Mouse (Mus musculus) intestine, embryonic 14.5 days (tissue): ENCODE data around the gene Cul4a. TPM values are rescaled to one million over a fixed set of nuclear protein-coding genes. Genes with fewer than 3 reads are reported as not detected.

Source experiments
- ATAC-seq: fragments of 200-750 bp; cut with Nextera tagmentation; replicated peaks from 2 replicates; pipeline ENCODE4 v1.8.0; 2017; ENCODE audit warnings: low read depth, moderate number of reproducible peaks, moderate TSS enrichment, moderate library complexity; ENCODE audit not compliant: low FRiP score, low TSS enrichment
- DNase-seq: peaks from one replicate; pipeline ENCODE4 v3.0.0-alpha.2; 2018; ENCODE audit warnings: low spot score
- H3K27ac ChIP-seq: fragments of 300-500 bp; sonication (generic); 2 replicates; pipeline ENCODE4 v1.5.1; 2014; ENCODE audit warnings: low read depth, mild to moderate bottlenecking, control low read depth
- H3K27me3 ChIP-seq: fragments of 300-500 bp; sonication (generic); replicated peaks from 2 replicates; pipeline ENCODE4 v1.6.1; 2014; ENCODE audit warnings: low read length, control low read depth; ENCODE audit not compliant: control insufficient read depth, insufficient read depth
- H3K36me3 ChIP-seq: fragments of 300-500 bp; sonication (generic); 2 replicates; pipeline ENCODE4 v1.6.1; 2014; ENCODE audit warnings: low read length, control low read depth; ENCODE audit not compliant: control insufficient read depth, insufficient read depth
- H3K4me1 ChIP-seq: fragments of 300-500 bp; sonication (generic); replicated peaks from 2 replicates; pipeline ENCODE4 v1.6.1; 2014; ENCODE audit warnings: low read length, control low read depth, mixed read lengths; ENCODE audit not compliant: control insufficient read depth, insufficient read depth
- H3K4me2 ChIP-seq: fragments of 300-500 bp; sonication (generic); 2 replicates; pipeline ENCODE4 v1.6.1; 2014; ENCODE audit warnings: low read length
- H3K4me3 ChIP-seq: fragments of 300-500 bp; sonication (generic); 2 replicates; pipeline ENCODE4 v1.5.1; 2014; ENCODE audit warnings: low read depth, low read length, control low read depth, mixed read lengths
- H3K9ac ChIP-seq: fragments of 300-500 bp; sonication (generic); 2 replicates; pipeline ENCODE4 v1.6.1; 2014; ENCODE audit warnings: mild to moderate bottlenecking, low read length
- H3K9me3 ChIP-seq: fragments of 300-500 bp; sonication (generic); 2 replicates; pipeline ENCODE4 v1.6.1; 2016; ENCODE audit warnings: low read length, control low read depth; ENCODE audit not compliant: control insufficient read depth
- WGBS: fragments of 180-500 bp; shearing (Covaris S2); extraction: QIAGEN DNeasy Blood & Tissue Kit; methylation state at CpG from one replicate; pipeline ENCODE4 v1.1.7; 2014; 5-methylcytosine and 5-hydroxymethylcytosine counted together
- polyA plus RNA-seq: library from polyadenylated mRNA; unstranded; fragments of >200 nt; fragmentation: Nextera tagmentation; extraction: Ambion mirVana; gene quantifications from 2 replicates; pipeline ENCODE4 v1.2.1, GENCODE M21; 2014

Cul4a gene
- polyA plus RNA-seq, 1 experiment from 2014 or later: 93.1 TPM

DNA sequence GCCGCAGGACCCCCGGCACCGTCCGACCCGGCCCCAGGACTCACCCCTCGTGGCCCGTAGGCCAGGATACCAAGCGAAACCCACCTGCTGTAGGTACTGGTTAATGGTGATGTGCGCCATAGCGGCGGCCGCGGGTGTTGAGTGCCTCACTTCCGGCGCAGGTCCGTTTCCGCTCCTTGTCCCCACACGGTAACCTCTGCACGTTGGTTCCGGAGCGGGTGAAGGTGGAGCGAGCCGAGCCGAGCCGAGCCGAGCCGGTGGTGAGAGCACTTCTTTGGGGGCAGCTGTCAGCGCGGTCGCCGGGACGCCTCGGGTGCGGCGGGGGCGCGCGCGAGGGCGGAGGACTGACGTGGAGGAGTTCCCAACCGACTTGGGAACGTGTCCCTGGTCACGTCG is 732 bp upstream of the Cul4a start:
- Histone ChIP-seq H3K36me3 (peaks cover 15% of the 10 kb centered on the region), H3K4me2 (peak overlapping the region; percentile 96), H3K9ac (peak overlapping the region; percentile 64), H3K4me3 (peak overlapping the region; percentile 66), H3K9me3 (no peaks in the 10 kb centered on the region), H3K27me3 (no peaks in the 10 kb centered on the region), H3K4me1 (peaks cover 23% of the 10 kb centered on the region), H3K27ac (peak overlapping the region; percentile 90)
- ATAC-seq (peak; percentile 87), DNase-seq (peak; percentile 97)
- WGBS: 0% methylated on average over 45 of the region's 45 CpGs

GRCm38 (mm10) chr8:13105908-13106551 is 609 bp downstream of the Cul4a start:
- Histone ChIP-seq H3K4me2 (peak overlapping the region; percentile 91), H3K4me1 (peaks cover 23% of the 10 kb centered on the region), H3K27me3 (no peaks in the 10 kb centered on the region), H3K4me3 (peak overlapping the region; percentile 66), H3K9me3 (no peaks in the 10 kb centered on the region), H3K9ac (peak overlapping the region; percentile 92), H3K27ac (peak overlapping the region; percentile 72), H3K36me3 (peaks cover 9% of the 10 kb centered on the region; the same call in 1 of the 2 replicates)
- ATAC-seq (peak; percentile 54), DNase-seq (peak; percentile 86)
- WGBS: 0% methylated on average over 56 of the region's 63 CpGs

DNA sequence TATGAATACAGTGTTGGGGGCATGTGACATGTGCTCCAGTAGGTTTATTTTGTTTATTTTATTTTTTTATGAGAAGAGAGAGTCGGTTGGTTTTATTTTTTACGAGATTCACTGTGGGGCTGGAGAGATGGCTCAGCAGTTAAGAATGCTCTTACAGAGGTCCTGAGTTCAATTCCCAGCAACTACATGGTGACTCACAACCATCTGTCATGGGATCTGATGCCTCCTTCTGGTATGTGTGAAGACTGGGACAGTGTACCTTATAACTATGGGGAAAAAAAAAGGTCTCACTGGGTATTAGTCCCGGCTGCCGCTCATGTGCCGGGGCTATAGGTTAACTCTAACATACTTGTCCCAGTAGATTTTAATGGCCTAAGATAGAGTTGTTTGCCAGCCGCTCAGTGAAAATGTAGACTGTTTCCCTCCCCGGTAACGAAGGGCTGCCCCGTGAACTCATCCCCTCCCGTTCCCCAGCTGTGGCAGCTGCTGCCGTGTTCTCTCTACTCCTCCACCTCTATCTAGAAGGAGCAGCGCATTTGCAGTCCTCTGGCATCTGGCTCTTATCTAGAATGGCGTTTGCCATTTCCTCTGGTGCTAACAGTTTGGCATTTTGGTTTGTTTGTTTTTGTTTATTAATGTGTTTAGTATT is 2.7 kb downstream of the Cul4a start:
- Histone ChIP-seq H3K4me1 (peaks cover 23% of the 10 kb centered on the region), H3K27ac (no peak overlapping the region), H3K4me3 (no peak overlapping the region), H3K27me3 (no peaks in the 10 kb centered on the region), H3K36me3 (peaks cover 6% of the 10 kb centered on the region; the same call in 1 of the 2 replicates), H3K4me2 (no peak overlapping the region), H3K9ac (no peak overlapping the region), H3K9me3 (no peaks in the 10 kb centered on the region)
- ATAC-seq: no peak
- no peak for DNase-seq
- WGBS: 82% methylated on average over 13 of the region's 13 CpGs

- no peak for DNase-seq
- Histone ChIP-seq H3K4me3 (no peak overlapping the region), H3K27ac (no peak overlapping the region), H3K36me3 (peaks cover 9% of the 10 kb centered on the region), H3K9me3 (no peaks in the 10 kb centered on the region), H3K27me3 (no peaks in the 10 kb centered on the region), H3K4me1 (peaks cover 17% of the 10 kb centered on the region), H3K9ac (no peak overlapping the region), H3K4me2 (no peak overlapping the region)
- no peak for ATAC-seq
- whole genome bisulfite sequencing: 91% methylated on average over 8 of the region's 8 CpGs
Measured at GRCm38 (mm10) chr8:13108967-13109366, 3.5 kb downstream of the Cul4a start.

DNA sequence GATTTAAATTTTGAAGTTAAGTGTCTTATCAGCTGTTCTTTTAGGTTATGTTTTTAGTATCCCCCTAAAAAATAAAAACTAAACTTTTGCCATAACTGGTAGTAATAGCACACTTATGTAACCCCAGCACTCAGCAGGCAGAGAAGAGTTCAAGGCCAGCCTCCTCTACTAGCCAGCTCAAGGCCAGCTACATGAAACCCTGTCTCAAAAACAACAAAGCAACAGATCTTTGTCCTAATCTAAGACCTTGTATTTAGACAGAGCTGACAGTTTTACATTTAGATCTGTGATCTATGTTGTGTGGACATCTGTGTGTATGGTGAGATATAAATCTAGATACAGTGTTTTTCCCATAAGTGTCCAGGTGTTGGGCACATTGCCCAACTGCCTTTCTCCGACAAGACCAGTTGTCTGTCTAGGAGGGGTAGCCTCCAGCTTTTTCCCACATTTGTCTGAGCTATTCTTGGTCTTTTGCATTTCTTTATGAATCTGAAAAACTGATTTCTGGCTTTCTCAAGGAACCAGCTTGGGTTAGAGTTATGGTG is 4.1 kb downstream of the Cul4a start:
- Histone ChIP-seq H3K9me3 (no peaks in the 10 kb centered on the region), H3K36me3 (peaks cover 9% of the 10 kb centered on the region), H3K4me2 (no peak overlapping the region), H3K27ac (no peak overlapping the region), H3K9ac (no peak overlapping the region), H3K4me3 (no peak overlapping the region), H3K27me3 (no peaks in the 10 kb centered on the region), H3K4me1 (peaks cover 16% of the 10 kb centered on the region)
- ATAC-seq (no peak), DNase-seq (no peak)
- 45% methylated on average over 1 of the region's 1 CpGs for WGBS

- 86% methylated on average over 11 of the region's 11 CpGs for WGBS
- no peak for DNase-seq
Measured at GRCm38 (mm10) chr8:13111917-13112316, 6.5 kb downstream of the Cul4a start.

DNA sequence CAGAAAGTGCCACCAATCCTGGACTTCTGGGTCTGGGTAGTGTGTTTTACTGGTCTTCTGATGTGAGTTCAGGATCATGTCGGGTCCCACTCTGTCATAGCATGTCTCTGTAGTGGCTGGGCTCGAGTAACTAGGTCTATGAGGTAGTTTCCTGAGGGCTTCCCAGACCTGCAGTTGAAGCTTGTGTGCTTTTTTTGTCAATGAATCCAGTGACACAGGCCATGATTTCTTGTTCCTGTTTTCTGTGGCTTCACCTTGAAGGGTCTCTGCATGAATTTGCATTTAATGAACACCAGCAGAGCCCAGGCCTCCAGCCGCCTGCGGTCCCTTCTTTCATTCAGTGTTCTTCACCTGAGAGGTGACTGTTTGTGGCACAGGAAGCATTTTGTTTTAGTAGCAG is 7.8 kb downstream of the Cul4a start:
- Histone ChIP-seq H3K27me3 (no peaks in the 10 kb centered on the region), H3K4me2 (no peak overlapping the region), H3K4me1 (peaks cover 1% of the 10 kb centered on the region; the same call in 1 of the 2 replicates), H3K9ac (no peak overlapping the region), H3K27ac (no peak overlapping the region), H3K4me3 (no peak overlapping the region), H3K9me3 (no peaks in the 10 kb centered on the region), H3K36me3 (peaks cover 24% of the 10 kb centered on the region)
- 92% methylated on average over 4 of the region's 4 CpGs for WGBS
- DNase-seq (no peak), ATAC-seq (no peak)

More at GRCm38 (mm10) chr8:13111917-13112316, 6.5 kb downstream of the Cul4a start:
- no peaks in the 10 kb centered on the region for H3K9me3 ChIP-seq
- no peak overlapping the region for H3K4me2 ChIP-seq
- H3K4me1 ChIP-seq: peaks cover 10% of the 10 kb centered on the region; the same call in 1 of the 2 replicates
- ATAC-seq: no peak
- H3K9ac ChIP-seq: no peak overlapping the region
- H3K4me3 ChIP-seq: no peak overlapping the region
- H3K27me3 ChIP-seq: no peaks in the 10 kb centered on the region
- peaks cover 19% of the 10 kb centered on the region for H3K36me3 ChIP-seq
- H3K27ac ChIP-seq: no peak overlapping the region

DNA sequence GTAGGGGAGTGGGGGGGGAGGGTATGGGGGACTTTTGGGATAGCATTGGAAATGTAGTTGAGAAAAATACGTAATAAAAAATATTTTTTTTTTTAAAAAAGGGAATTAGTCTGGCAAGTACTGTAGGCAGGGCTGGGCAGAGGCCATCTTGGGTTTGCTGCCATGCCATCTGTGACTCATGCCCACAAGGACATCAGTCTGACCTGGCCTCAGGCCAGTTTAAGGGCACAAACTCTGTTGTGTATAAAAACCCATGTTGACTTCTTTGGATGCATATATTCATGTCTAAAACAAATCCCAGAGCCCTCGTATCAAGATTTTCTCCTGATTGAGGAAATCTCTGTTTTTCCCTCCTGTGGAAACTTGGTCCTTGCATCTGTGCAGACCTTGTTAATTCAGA is 11.7 kb downstream of the Cul4a start:
- Histone ChIP-seq H3K36me3 (peaks cover 49% of the 10 kb centered on the region), H3K4me1 (no peaks in the 10 kb centered on the region), H3K9ac (no peak overlapping the region), H3K9me3 (no peaks in the 10 kb centered on the region), H3K4me3 (no peak overlapping the region), H3K4me2 (no peak overlapping the region), H3K27ac (no peak overlapping the region), H3K27me3 (no peaks in the 10 kb centered on the region)
- 96% methylated on average over 2 of the region's 2 CpGs for WGBS
- DNase-seq: no peak
- no peak for ATAC-seq
